Mouse (Mus musculus): ENCODE results near the gene Vmn2r15. TPM values are rescaled to one million over a fixed set of nuclear protein-coding genes. Genes with fewer than 3 reads are reported as not detected.

Gene Vmn2r15
- not detected for total RNA-seq (2023)

DNA sequence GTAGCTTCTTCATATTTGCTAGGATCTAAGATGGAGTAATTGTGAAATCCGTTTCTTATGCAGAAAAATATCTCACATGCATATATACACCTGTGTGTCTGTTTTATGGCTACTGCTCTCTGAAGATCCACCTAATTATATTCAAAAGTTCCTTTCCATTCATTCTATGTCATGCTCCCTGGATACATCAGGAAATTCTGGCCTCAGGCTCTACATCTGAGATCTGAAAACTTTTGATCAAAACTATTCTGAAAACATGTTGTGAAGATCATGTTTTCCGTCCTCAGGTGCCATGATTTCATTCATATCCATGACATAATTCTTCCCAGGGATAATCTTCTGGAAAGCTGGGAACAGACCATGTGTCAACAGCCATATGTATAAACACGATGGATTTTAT is at the start of gene Vmn2r15:
Gene Vmn2r15, minus strand, starts transcription at position 101 of the 400 bp plus-strand sequence.

DNA sequence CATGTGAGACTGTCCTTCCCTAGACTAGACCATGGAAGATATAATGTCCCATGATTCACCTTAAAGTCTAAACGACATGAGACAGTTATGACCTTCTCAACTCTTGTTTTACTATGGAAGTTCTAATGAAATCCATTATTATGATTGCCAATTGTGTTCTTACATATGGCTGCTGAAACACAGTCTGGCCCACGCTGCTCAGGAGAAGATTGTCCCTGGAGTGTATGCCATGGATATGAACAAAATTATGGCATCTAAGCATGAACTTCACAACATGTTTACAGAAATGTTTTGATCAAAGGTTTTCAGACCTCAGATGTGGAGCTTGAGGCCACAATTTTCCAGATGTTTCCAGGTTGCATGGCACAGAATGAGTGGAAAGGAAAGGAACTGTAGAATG is 32.4 kb upstream of the Vmn2r15 start, which contains the start of gene Vmn2r16:
Gene Vmn2r16, plus strand, starts transcription at position 301 of the 400 bp plus-strand sequence.

Other genes starting within 250 kb of the Vmn2r15 start
- not detected for gene Vmn2r11, start 238.1 kb downstream of the Vmn2r15 start, total RNA-seq (2023)
- not detected for gene Vmn2r12, start 199.7 kb downstream of the Vmn2r15 start, total RNA-seq (2023)
- not detected for gene Vmn2r13, start 105.4 kb downstream of the Vmn2r15 start, total RNA-seq (2023)
- not detected for gene Vmn2r14, start 72.9 kb downstream of the Vmn2r15 start, total RNA-seq (2023)
- gene Vmn2r16, start 32.5 kb upstream of the Vmn2r15 start, total RNA-seq (2023): not detected
- gene Vmn2r17, start 122.0 kb upstream of the Vmn2r15 start, total RNA-seq (2023): not detected